Mouse (Mus musculus) embryo, embryonic 10.5 days (tissue): Measurements from ENCODE around the gene Mtch2.
"Not testable (repeated sequence)": the region's sequence is repeated elsewhere in the genome, so short reads cannot be mapped to it uniquely, and the experiment has no call there.

Experiments
- DNase-seq: peaks from one replicate; pipeline ENCODE4 v3.0.0-alpha.2; 2015; ENCODE audit warnings: low spot score

Mtch2 gene

GRCm38 (mm10) chr2:90864184-90864583 lies 17.2 kb downstream of the Mtch2 start:
- DNase-seq, result peak; percentile 28

- DNase-seq, result peak; percentile 87
Measured at GRCm38 (mm10) chr2:90866524-90866923, 19.6 kb downstream of the Mtch2 start.

- DNase-seq, result no peak
Measured at GRCm38 (mm10) chr2:90870136-90870601, 23.2 kb downstream of the Mtch2 start.

GRCm38 (mm10) chr2:90871180-90871961 lies 24.4 kb downstream of the Mtch2 start:
- no peak for DNase-seq

- no peak for DNase-seq
Measured at GRCm38 (mm10) chr2:90874025-90874424, 27.1 kb downstream of the Mtch2 start.

GRCm38 (mm10) chr2:90875239-90875638 lies 28.3 kb downstream of the Mtch2 start:
- no peak for DNase-seq

- DNase-seq, result no peak
Measured at GRCm38 (mm10) chr2:90877584-90878259, 30.8 kb downstream of the Mtch2 start.

GRCm38 (mm10) chr2:90879419-90879818 lies 32.5 kb downstream of the Mtch2 start:
- DNase-seq, result no peak

- no peak for DNase-seq
Measured at GRCm38 (mm10) chr2:90880144-90880785, 33.3 kb downstream of the Mtch2 start.

GRCm38 (mm10) chr2:90881824-90882223 lies 34.9 kb downstream of the Mtch2 start:
- DNase-seq, result no peak

- DNase-seq, result peak; percentile 64
Measured at GRCm38 (mm10) chr2:90885218-90886041, 38.5 kb downstream of the Mtch2 start, which contains the start of gene C1qtnf4. Gene C1qtnf4 (plus strand): TSS chr2:90885860.

GRCm38 (mm10) chr2:90886436-90886835 lies 39.5 kb downstream of the Mtch2 start:
- peak; percentile 12 for DNase-seq

GRCm38 (mm10) chr2:90887627-90888026 lies 40.7 kb downstream of the Mtch2 start:
- no peak for DNase-seq

- DNase-seq, result peak; percentile 67
Measured at GRCm38 (mm10) chr2:90889550-90890548, 42.9 kb downstream of the Mtch2 start.

- DNase-seq, result no peak
Measured at GRCm38 (mm10) chr2:90893673-90894298, 46.8 kb downstream of the Mtch2 start.

- not testable (repeated sequence) for DNase-seq
Measured at GRCm38 (mm10) chr2:90894299-90894677, 47.3 kb downstream of the Mtch2 start.

GRCm38 (mm10) chr2:90903398-90903797 lies 56.4 kb downstream of the Mtch2 start:
- DNase-seq, result no peak

GRCm38 (mm10) chr2:90904076-90904855 lies 57.3 kb downstream of the Mtch2 start, which contains the start of the genes Kbtbd4 and Ndufs3:
Gene Kbtbd4 (plus strand): TSS chr2:90904740.
Gene Ndufs3 (minus strand): TSS chr2:90904827.
- peak; percentile 97 for DNase-seq

GRCm38 (mm10) chr2:90904856-90905224 lies 57.9 kb downstream of the Mtch2 start:
- DNase-seq, result peak; percentile 81
